8 mouse cellular contexts compared by ENCODE assay signal in the genomic region with DNA sequence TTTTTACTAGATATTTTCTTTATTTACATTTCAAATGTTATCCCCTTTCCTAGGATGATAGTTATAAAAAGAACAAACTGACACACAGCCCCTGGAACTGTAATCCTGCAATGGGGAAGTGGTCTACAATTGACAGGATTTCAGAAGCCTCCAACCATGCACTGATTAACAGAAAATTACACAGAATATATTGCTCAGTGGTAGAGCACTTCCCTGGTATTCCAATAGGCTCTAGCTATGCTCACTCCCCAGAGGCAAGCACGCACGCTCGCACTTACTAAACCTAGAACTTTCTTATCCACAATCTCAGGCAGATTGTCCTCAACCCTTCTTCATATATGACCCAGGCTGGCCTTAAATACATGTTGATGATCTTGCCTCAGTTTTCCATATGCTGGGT. TPM values are rescaled to one million over a fixed set of nuclear protein-coding genes. Genes with fewer than 3 reads are reported as not detected.
DNase-seq lines count a peak whose midpoint lies in the region; ATAC-seq and TF ChIP-seq lines count a peak whose summit lies in the region.

No protein-coding gene starts in this region.

- DNase-seq in lung, adult 2 months: no peak
- no peak for DNase-seq in lung, postnatal 36 days
- no peak for DNase-seq in left cerebral cortex, postnatal 14 days (ENCODE audit: low spot score in 2 of 2)
- no peak for DNase-seq in urinary bladder, postnatal 14 days (ENCODE audit: low spot score)
- DNase-seq in ovary, postnatal 14 days (ENCODE audit: low spot score): no peak

- no peaks in the 10 kb centered on the region for H3K9me3 ChIP-seq in embryonic facial prominence, embryonic 13.5 days
- H3K9me3 ChIP-seq in intestine, embryonic 16.5 days (ENCODE audit: control insufficient read depth, low read length): no peaks in the 10 kb centered on the region
- H3K9me3 ChIP-seq in neural tube, embryonic 14.5 days (ENCODE audit: control insufficient read depth, low read length): no peaks in the 10 kb centered on the region

- peak overlapping the region; percentile 93 for H3K27ac ChIP-seq in embryonic facial prominence, embryonic 13.5 days
- H3K27ac ChIP-seq in intestine, embryonic 16.5 days (ENCODE audit: low read length): peak overlapping the region; percentile 21
- peak overlapping the region; percentile 70 for H3K27ac ChIP-seq in neural tube, embryonic 14.5 days (ENCODE audit: low read depth, low read length)

- no peak for TF ChIP-seq CTCF in lung, adult 2 months (IDR thresholded peaks at IDR 0.05; ENCODE audit: insufficient read depth, low read length)

- peak overlapping the region; percentile 92 for H3K4me3 ChIP-seq in lung, adult 2 months (replicated peaks; ENCODE audit: extremely low read depth, low read depth, low read length)
- peak overlapping the region; percentile 85 for H3K4me3 ChIP-seq in embryonic facial prominence, embryonic 13.5 days
- peak overlapping the region; percentile 89 for H3K4me3 ChIP-seq in intestine, embryonic 16.5 days (ENCODE audit: low read length)
- H3K4me3 ChIP-seq in neural tube, embryonic 14.5 days (ENCODE audit: low read depth, low read length): peak overlapping the region; percentile 94

- peak overlapping the region; percentile 96 for H3K9ac ChIP-seq in embryonic facial prominence, embryonic 13.5 days
- peak overlapping the region; percentile 92 for H3K9ac ChIP-seq in intestine, embryonic 16.5 days (ENCODE audit: low read depth, low read length)
- H3K9ac ChIP-seq in neural tube, embryonic 14.5 days (replicated peaks; ENCODE audit: low read depth, low read length): peak overlapping the region; percentile 88

- H3K27me3 ChIP-seq in embryonic facial prominence, embryonic 13.5 days: no peaks in the 10 kb centered on the region
- H3K27me3 ChIP-seq in intestine, embryonic 16.5 days (replicated peaks; ENCODE audit: control insufficient read depth, insufficient read depth, low read length): no peaks in the 10 kb centered on the region
- no peaks in the 10 kb centered on the region for H3K27me3 ChIP-seq in neural tube, embryonic 14.5 days (ENCODE audit: control insufficient read depth, insufficient read depth, low read length)

- H3K4me2 ChIP-seq in embryonic facial prominence, embryonic 13.5 days: peak overlapping the region; percentile 82
- peak overlapping the region; percentile 43 for H3K4me2 ChIP-seq in intestine, embryonic 16.5 days (ENCODE audit: low read depth, low read length)
- H3K4me2 ChIP-seq in neural tube, embryonic 14.5 days (ENCODE audit: low read depth, low read length): peak overlapping the region; percentile 51

- ATAC-seq in embryonic facial prominence, embryonic 13.5 days (ENCODE audit: insufficient number of reproducible peaks, insufficient read depth, low FRiP score, low TSS enrichment, low read depth): no peak
- peak; percentile 47 for ATAC-seq in intestine, embryonic 16.5 days
- peak; percentile 57 for ATAC-seq in neural tube, embryonic 14.5 days (ENCODE audit: low read depth)

- no peaks in the 10 kb centered on the region for H3K36me3 ChIP-seq in embryonic facial prominence, embryonic 13.5 days
- H3K36me3 ChIP-seq in intestine, embryonic 16.5 days (ENCODE audit: control insufficient read depth, insufficient read depth, low read length): no peaks in the 10 kb centered on the region
- H3K36me3 ChIP-seq in neural tube, embryonic 14.5 days (ENCODE audit: control insufficient read depth, insufficient read depth, low read length): no peaks in the 10 kb centered on the region

- WGBS in lung, adult 2 months: 71% methylated on average over 3 of the region's 3 CpGs
- WGBS in embryonic facial prominence, embryonic 13.5 days: 56% methylated on average over 3 of the region's 3 CpGs
- WGBS in intestine, embryonic 16.5 days: 52% methylated on average over 3 of the region's 3 CpGs
- 62% methylated on average over 3 of the region's 3 CpGs for WGBS in neural tube, embryonic 14.5 days

- peaks cover 4% of the 10 kb centered on the region; the same call in 1 of the 2 replicates for H3K4me1 ChIP-seq in lung, adult 2 months (ENCODE audit: control insufficient read depth, insufficient read depth, low read length)
- peaks cover 6% of the 10 kb centered on the region for H3K4me1 ChIP-seq in embryonic facial prominence, embryonic 13.5 days
- no peaks in the 10 kb centered on the region for H3K4me1 ChIP-seq in intestine, embryonic 16.5 days (ENCODE audit: control insufficient read depth, insufficient read depth, low read length)
- peaks cover 10% of the 10 kb centered on the region; the same call in 1 of the 2 replicates for H3K4me1 ChIP-seq in neural tube, embryonic 14.5 days (ENCODE audit: control insufficient read depth, insufficient read depth, low read length)

- intact Hi-C loops in left cerebral cortex, postnatal 14 days (cut with DNase I): loop anchor here (5.0 to 10.0 kb wide), 2 partner anchors 129 to 678 kb away; a partner anchor contains a TSS

- TF ChIP-seq POLR2A in lung, adult 2 months (IDR thresholded peaks at IDR 0.05; ENCODE audit: borderline replicate concordance, extremely low read depth, low read depth, low read length): no peak

RNA-seq across cellular contexts. Expression of a gene that starts 0.5 kb away (rescaled TPM):
- 21.2 and 21.3 TPM in 2 replicates for polyA plus RNA-seq in lung, adult 2 months (2012; rRNA removed)
- 54.5 and 55.9 TPM in 2 replicates for polyA plus RNA-seq in embryonic facial prominence, embryonic 13.5 days (2015; fragmentation: Nextera tagmentation; extraction: Ambion mirVana)
- polyA plus RNA-seq in intestine, embryonic 16.5 days (2015; fragmentation: Nextera tagmentation; extraction: Ambion mirVana): 44.3 and 44.5 TPM in 2 replicates
- 33.4 and 33.7 TPM in 2 replicates for polyA plus RNA-seq in neural tube, embryonic 14.5 days (2014; fragmentation: Nextera tagmentation; extraction: Ambion mirVana)
- 10 to 100 TPM; 38.3 to 42.3 TPM for total RNA-seq in left cerebral cortex, postnatal 14 days (2021)

RNA-seq across cellular contexts. Expression of a gene that starts 24.6 kb away (rescaled TPM):
- polyA plus RNA-seq in lung, adult 2 months (2012; rRNA removed): not detected in 2 replicates
- polyA plus RNA-seq in embryonic facial prominence, embryonic 13.5 days (2015; fragmentation: Nextera tagmentation; extraction: Ambion mirVana): not detected in 2 replicates
- not detected in 2 replicates for polyA plus RNA-seq in intestine, embryonic 16.5 days (2015; fragmentation: Nextera tagmentation; extraction: Ambion mirVana)
- polyA plus RNA-seq in neural tube, embryonic 14.5 days (2014; fragmentation: Nextera tagmentation; extraction: Ambion mirVana): not detected in 2 replicates
- not detected for total RNA-seq in left cerebral cortex, postnatal 14 days (2021)

RNA-seq across cellular contexts. Expression of a gene that starts 36.8 kb away (rescaled TPM):
- polyA plus RNA-seq in lung, adult 2 months (2012; rRNA removed): not detected in 2 replicates
- not detected in 2 replicates for polyA plus RNA-seq in embryonic facial prominence, embryonic 13.5 days (2015; fragmentation: Nextera tagmentation; extraction: Ambion mirVana)
- polyA plus RNA-seq in intestine, embryonic 16.5 days (2015; fragmentation: Nextera tagmentation; extraction: Ambion mirVana): not detected in 2 replicates
- polyA plus RNA-seq in neural tube, embryonic 14.5 days (2014; fragmentation: Nextera tagmentation; extraction: Ambion mirVana): not detected in 2 replicates
- not detected for total RNA-seq in left cerebral cortex, postnatal 14 days (2021)

Comparison
In these comparisons a context has a peak if more than half of its experiments do, and no peak if none do; other contexts are left out.
1. H3K27ac ChIP-seq: peak in every context shown above with its lines; median percentile 93 in embryonic facial prominence, embryonic 13.5 days; 70 in neural tube, embryonic 14.5 days; 21 in intestine, embryonic 16.5 days.